Mouse (Mus musculus) MEL (cell line): Measurements from ENCODE around the gene Brf1.

ENCODE experiments used
- CHD1 ChIP-seq: IDR thresholded peaks from 2 replicates; pipeline ENCODE4 v1.6.1; 2012; ENCODE audit warnings: low read depth, mild to moderate bottlenecking, inconsistent platforms, low read length, improper control_type of control experiment
- CTCF ChIP-seq, 3 experiments: IDR thresholded peaks in 2 of 3; conservative IDR thresholded peaks in 1 of 3; 2 replicates each; pipeline ENCODE4 v1.5.1; 2011 to 2012; ENCODE audit warnings: low read length in 3 of 3, low read depth in 2 of 3, mild to moderate bottlenecking in 2 of 3, improper control_type of control experiment in 1 of 3, inconsistent platforms in 1 of 3, mixed read lengths in 1 of 3, moderate library complexity in 1 of 3; ENCODE audit not compliant: control insufficient read depth in 1 of 3, insufficient read depth in 1 of 3, poor library complexity in 1 of 3, severe bottlenecking in 1 of 3
- ELF1 ChIP-seq: IDR thresholded peaks from 2 replicates; pipeline ENCODE4 v1.6.1; 2014; ENCODE audit warnings: low read depth, mild to moderate bottlenecking, inconsistent platforms, low read length, improper control_type of control experiment, moderate library complexity
- KAT2A ChIP-seq: conservative IDR thresholded peaks from 2 replicates; pipeline ENCODE4 v1.6.1; 2012; ENCODE audit warnings: low read depth, low read length, improper control_type of control experiment, inconsistent platforms
- POLR2A ChIP-seq, 2 experiments: IDR thresholded peaks; 2 replicates each; pipeline ENCODE4 v1.6.1; 2011 to 2012; ENCODE audit warnings: low read length in 2 of 2, mild to moderate bottlenecking in 2 of 2, control low read depth in 1 of 2, improper control_type of control experiment in 1 of 2, low read depth in 1 of 2, moderate library complexity in 1 of 2; ENCODE audit not compliant: control insufficient read depth in 1 of 2, insufficient read depth in 1 of 2, poor library complexity in 1 of 2
- RAD21 ChIP-seq: IDR thresholded peaks from 2 replicates; pipeline ENCODE4 v1.6.1; 2011; ENCODE audit warnings: mild to moderate bottlenecking, low read depth, low read length, improper control_type of control experiment
- ZC3H11A ChIP-seq: IDR thresholded peaks from 2 replicates; pipeline ENCODE4 v1.6.1; 2012; ENCODE audit warnings: low read depth, mild to moderate bottlenecking, inconsistent platforms, low read length, improper control_type of control experiment

DNA sequence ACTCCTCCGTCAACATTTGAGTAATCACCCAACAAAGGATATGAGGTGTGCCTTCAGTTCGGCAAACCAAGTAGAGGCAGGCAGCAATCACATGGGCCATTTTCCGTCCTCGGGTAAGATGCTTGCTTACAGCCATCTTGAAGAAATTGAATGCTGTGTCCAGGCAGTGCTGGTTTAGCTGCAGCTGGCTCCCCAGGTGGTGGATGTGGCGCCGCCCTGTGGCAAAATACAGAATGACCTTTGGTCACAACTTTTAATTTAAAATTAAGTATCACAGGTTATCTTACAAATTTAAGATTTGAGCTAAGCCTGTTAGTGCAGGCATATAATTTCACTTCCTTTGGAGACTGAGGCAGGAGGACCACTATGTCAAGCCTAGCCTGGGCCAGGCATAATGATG is 12.6 kb downstream of the Brf1 start:
- TF ChIP-seq CTCF (IDR thresholded peaks at IDR 0.05 in 2 of 3, conservative IDR thresholded peaks at IDR 0.05 in 1 of 3; ENCODE audit: control insufficient read depth in 1 of 3, insufficient read depth in 1 of 3, low read depth in 2 of 3, low read length in 3 of 3, poor library complexity in 1 of 3, severe bottlenecking in 1 of 3) (peak in 2 of 3 experiments; percentile 84 to 89; a peak in 4 of 6 replicates), ZC3H11A (no peak), POLR2A (IDR thresholded peaks at IDR 0.05; ENCODE audit: control insufficient read depth in 1 of 2, insufficient read depth in 1 of 2, low read depth in 1 of 2, low read length in 2 of 2, poor library complexity in 1 of 2) (no peak; a peak in 1 of 4 replicates), KAT2A (no peak), CHD1 (no peak), ELF1 (no peak), RAD21 (peak; percentile 43)
